Mouse (Mus musculus) kidney, adult 2 months (tissue): ENCODE results near the gene Mefv.

ENCODE experiments used
- CTCF ChIP-seq: fragments of 200-500 bp; conservative IDR thresholded peaks from 2 replicates; pipeline ENCODE4 v1.5.1; 2011; ENCODE audit warnings: low read depth, mild to moderate bottlenecking, control low read depth, low read length, moderate library complexity, mixed read lengths; ENCODE audit not compliant: insufficient read depth, insufficient read length
- POLR2A ChIP-seq: fragments of 200-500 bp; IDR thresholded peaks from one replicate; pipeline ENCODE4 v1.6.1; 2011; ENCODE audit warnings: low read depth, low read length, control low read depth

DNA sequence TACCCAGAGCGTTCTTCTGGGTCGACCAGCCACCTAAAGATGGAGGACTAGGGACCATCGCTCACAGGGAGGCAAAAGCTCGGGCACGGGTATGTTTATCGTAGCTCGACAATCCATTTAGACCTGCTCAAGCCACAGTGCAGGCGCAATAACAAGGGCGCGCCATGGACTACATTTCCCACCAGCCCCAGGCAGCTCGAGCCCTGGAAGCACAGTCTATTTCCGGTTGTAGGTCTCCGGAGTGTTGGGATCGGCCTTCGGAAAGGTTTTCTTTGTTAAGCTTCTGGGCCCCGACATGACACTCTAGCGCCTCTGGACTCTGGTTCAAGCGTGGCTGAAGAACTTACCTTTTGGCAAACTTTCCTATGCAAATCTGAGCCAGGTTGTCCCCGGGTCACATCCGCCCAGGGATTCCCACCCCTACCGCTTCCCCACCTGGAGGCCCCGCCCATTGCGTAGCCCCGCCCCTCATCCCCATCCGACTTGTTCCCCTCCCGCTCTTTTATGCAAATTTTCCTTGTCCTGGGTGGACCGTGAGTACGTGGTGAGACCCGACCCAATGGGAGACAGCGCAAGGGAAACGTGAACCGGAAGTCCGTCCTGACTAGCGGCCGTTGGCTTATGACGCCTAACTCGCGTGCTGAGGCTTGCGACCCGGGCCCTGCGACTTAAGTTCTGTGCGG, 25.7 kb upstream of the Mefv start, which contains the start of gene Zfp263:
- TF ChIP-seq CTCF, result no peak
- peak; percentile 55 for TF ChIP-seq POLR2A
